Mouse (Mus musculus) Patski (cell line): ENCODE data around the gene Zbtb32. TPM values are rescaled to one million over a fixed set of nuclear protein-coding genes. Genes with fewer than 3 reads are reported as not detected.

Experiments used
- ATAC-seq: fragments of 100-300 bp; one replicate; pipeline ENCODE4 v1.8.0; 2021
- CTCF ChIA-PET: fragments of 350-600 bp; sonication (Branson Sonifier 250); formaldehyde crosslinking; loops from one replicate; lab custom pipeline; 2022; ENCODE audit warnings: inconsistent platforms; lab: Charles Lee
- POLR2A ChIA-PET: fragments of 350-600 bp; sonication (Branson Sonifier 250); formaldehyde crosslinking; loops from one replicate; lab custom pipeline; 2022; ENCODE audit warnings: antibody characterized with exemption, inconsistent platforms; lab: Charles Lee
- DNase-seq: peaks from one replicate; pipeline ENCODE4 v3.0.0-alpha.2; 2011; ENCODE audit warnings: low read depth, low spot score
- H3K27me3 ChIP-seq: fragments of 371-371 bp; one replicate; pipeline ENCODE4 v1.5.1; 2021
- CTCF ChIP-seq: fragments of 100-300 bp; IDR thresholded peaks from one replicate; pipeline ENCODE4 v1.5.1; 2021
- in situ Hi-C: fragments of 300-500 bp; cut with MboI; formaldehyde crosslinking; loops from 3 replicates; pipeline ENCODE4 v1.11.1; 2018; ENCODE audit warnings: low pct_unique_long_range_greater_than_20kb, mixed read lengths
- polyA plus RNA-seq: library from polyadenylated mRNA; unstranded; gene quantifications from one replicate; pipeline ENCODE4 v1.2.3, GENCODE M21; 2021

Gene Zbtb32
- polyA plus RNA-seq, 1 experiment from 2014 or later: 1.9 TPM

GRCm38 (mm10) chr7:30579950-30580349 lies 18.8 kb downstream of the Zbtb32 start:
- ChIA-PET CTCF (no interaction called here), POLR2A (interaction anchor here (1.7 kb wide), 1 partner anchor 12 kb away, joined by 4 read pairs; no protein-coding TSS in a partner anchor)
- no peak for TF ChIP-seq CTCF
- no peaks in the 10 kb centered on the region for H3K27me3 ChIP-seq
- ATAC-seq: no peak
- in situ Hi-C loops: no loop called here
- no peak for DNase-seq

- no peak for TF ChIP-seq CTCF
- ATAC-seq: no peak
- ChIA-PET POLR2A (interaction anchor here (1.1 to 2.2 kb wide), 2 partner anchors 9 to 12 kb away, joined by 3 to 12 read pairs; no protein-coding TSS in a partner anchor), CTCF (interaction anchor here (0.9 to 1.9 kb wide), 5 partner anchors 8 to 96 kb away, joined by 3 to 6 read pairs (median 5); no protein-coding TSS in a partner anchor)
- in situ Hi-C loops: no loop called here
- no peaks in the 10 kb centered on the region for H3K27me3 ChIP-seq
- no peak for DNase-seq
Measured at GRCm38 (mm10) chr7:30572969-30573368, 25.7 kb downstream of the Zbtb32 start.

- ChIA-PET CTCF (interaction anchor here (0.9 to 1.4 kb wide), 2 partner anchors 9 to 97 kb away, joined by 3 to 6 read pairs; no protein-coding TSS in a partner anchor), POLR2A (interaction anchor here (1.1 to 2.2 kb wide), 2 partner anchors 10 to 13 kb away, joined by 3 to 12 read pairs; no protein-coding TSS in a partner anchor)
- DNase-seq (no peak), ATAC-seq (no peak)
- in situ Hi-C loops: no loop called here
- no peaks in the 10 kb centered on the region for H3K27me3 ChIP-seq
- TF ChIP-seq CTCF: no peak
Measured at GRCm38 (mm10) chr7:30572389-30572788, 26.3 kb downstream of the Zbtb32 start.

GRCm38 (mm10) chr7:30567555-30567954 lies 31.2 kb downstream of the Zbtb32 start:
- no peak for TF ChIP-seq CTCF
- CTCF ChIA-PET: no interaction called here
- POLR2A ChIA-PET: interaction anchor here (1.3 to 1.7 kb wide), 2 partner anchors 9 to 13 kb away, joined by 3 to 4 read pairs; no protein-coding TSS in a partner anchor
- in situ Hi-C loops: no loop called here
- no peak for DNase-seq
- no peaks in the 10 kb centered on the region for H3K27me3 ChIP-seq
- no peak for ATAC-seq

GRCm38 (mm10) chr7:30566033-30566432 lies 32.7 kb downstream of the Zbtb32 start:
- ChIA-PET POLR2A (interaction anchor here (1.0 kb wide), 1 partner anchor 9 kb away, joined by 3 read pairs; no protein-coding TSS in a partner anchor), CTCF (no interaction called here)
- no peaks in the 10 kb centered on the region for H3K27me3 ChIP-seq
- ATAC-seq (no peak), DNase-seq (no peak)
- in situ Hi-C loops: no loop called here
- TF ChIP-seq CTCF: no peak

GRCm38 (mm10) chr7:30564970-30565571 lies 33.6 kb downstream of the Zbtb32 start, which contains the start of gene Igflr1:
Igflr1 (plus strand) TSS chr7:30565427.
- TF ChIP-seq CTCF: no peak
- no peak for DNase-seq
- no peak for ATAC-seq
- in situ Hi-C loops: no loop called here
- POLR2A ChIA-PET: no interaction called here
- CTCF ChIA-PET: interaction anchor here (1.1 kb wide), 1 partner anchor 9 kb away, joined by 5 read pairs; no protein-coding TSS in a partner anchor
- H3K27me3 ChIP-seq: no peaks in the 10 kb centered on the region

- ChIA-PET CTCF (interaction anchor here (1.1 to 1.5 kb wide), 2 partner anchors 10 to 25 kb away, joined by 5 read pairs; no protein-coding TSS in a partner anchor), POLR2A (no interaction called here)
- in situ Hi-C loops: no loop called here
- no peak for TF ChIP-seq CTCF
- DNase-seq (no peak), ATAC-seq (no peak)
- H3K27me3 ChIP-seq: no peaks in the 10 kb centered on the region
Measured at GRCm38 (mm10) chr7:30563906-30564280, 34.8 kb downstream of the Zbtb32 start.

GRCm38 (mm10) chr7:30563117-30563905 lies 35.4 kb downstream of the Zbtb32 start, which contains the start of the genes U2af1l4, Gm49396 and Psenen:
U2af1l4 (plus strand) TSS chr7:30563301.
Gm49396 (plus strand) TSS chr7:30563344.
Psenen (minus strand) TSS chr7:30563627.
- ATAC-seq (peak; percentile 75), DNase-seq (peak; percentile 89)
- TF ChIP-seq CTCF: no peak
- H3K27me3 ChIP-seq: no peaks in the 10 kb centered on the region
- in situ Hi-C loops: no loop called here
- POLR2A ChIA-PET: interaction anchor here (0.7 to 1.1 kb wide), 2 partner anchors 11 to 182 kb away, joined by 3 to 5 read pairs; no protein-coding TSS in a partner anchor
- CTCF ChIA-PET: interaction anchor here (1.5 kb wide), 1 partner anchor 26 kb away, joined by 5 read pairs; no protein-coding TSS in a partner anchor

GRCm38 (mm10) chr7:30562526-30563116 lies 36.1 kb downstream of the Zbtb32 start:
- no peak for TF ChIP-seq CTCF
- CTCF ChIA-PET: no interaction called here
- in situ Hi-C loops: no loop called here
- DNase-seq (no peak), ATAC-seq (no peak)
- POLR2A ChIA-PET: interaction anchor here (1.1 kb wide), 1 partner anchor 10 kb away, joined by 3 read pairs; no protein-coding TSS in a partner anchor
- H3K27me3 ChIP-seq: no peaks in the 10 kb centered on the region

GRCm38 (mm10) chr7:30560296-30560695 lies 38.4 kb downstream of the Zbtb32 start:
- ChIA-PET POLR2A (interaction anchor here (0.5 kb wide), 1 partner anchor 203 kb away, joined by 3 read pairs; no protein-coding TSS in a partner anchor), CTCF (no interaction called here)
- no peak for ATAC-seq
- no peak for DNase-seq
- H3K27me3 ChIP-seq: no peaks in the 10 kb centered on the region
- in situ Hi-C loops: no loop called here
- no peak for TF ChIP-seq CTCF
